Mouse (Mus musculus) midbrain, embryonic 14.5 days (tissue): Measurements from ENCODE around the gene Gm20696. TPM values are rescaled to one million over a fixed set of nuclear protein-coding genes. Genes with fewer than 3 reads are reported as not detected.

ENCODE experiments used
- ATAC-seq: fragments of 200-750 bp; cut with Nextera tagmentation; 2 replicates; pipeline ENCODE4 v1.8.0; 2017; ENCODE audit warnings: moderate number of reproducible peaks, moderate library complexity; ENCODE audit not compliant: low FRiP score, low TSS enrichment
- DNase-seq: peaks from one replicate; pipeline ENCODE4 v3.0.0-alpha.2; 2015
- H3K27ac ChIP-seq: fragments of 300-500 bp; sonication (generic); replicated peaks from 2 replicates; pipeline ENCODE4 v1.5.1; 2014; ENCODE audit warnings: mild to moderate bottlenecking, low read depth, low read length, moderate library complexity
- H3K27me3 ChIP-seq: fragments of 300-500 bp; sonication (generic); 2 replicates; pipeline ENCODE4 v1.6.1; 2014; ENCODE audit warnings: low read length, control low read depth, mixed read lengths; ENCODE audit not compliant: control insufficient read depth, insufficient read depth
- H3K36me3 ChIP-seq: fragments of 300-500 bp; sonication (generic); 2 replicates; pipeline ENCODE4 v1.6.1; 2014; ENCODE audit warnings: low read length, control low read depth; ENCODE audit not compliant: control insufficient read depth, insufficient read depth
- H3K4me1 ChIP-seq: fragments of 300-500 bp; sonication (generic); 2 replicates; pipeline ENCODE4 v1.6.1; 2014; ENCODE audit warnings: mild to moderate bottlenecking, antibody characterized with exemption, low read length, control low read depth; ENCODE audit not compliant: control insufficient read depth, insufficient read depth
- H3K4me2 ChIP-seq: fragments of 300-500 bp; sonication (generic); 2 replicates; pipeline ENCODE4 v1.6.1; 2014; ENCODE audit warnings: mild to moderate bottlenecking, low read length, moderate library complexity
- H3K4me3 ChIP-seq: fragments of 300-500 bp; sonication (generic); replicated peaks from 2 replicates; pipeline ENCODE4 v1.5.1; 2014; ENCODE audit warnings: low read depth, low read length
- H3K9ac ChIP-seq: fragments of 300-500 bp; sonication (generic); replicated peaks from 2 replicates; pipeline ENCODE4 v1.6.1; 2014; ENCODE audit warnings: mild to moderate bottlenecking, low read length, moderate library complexity
- H3K9me3 ChIP-seq: fragments of 300-500 bp; sonication (generic); 2 replicates; pipeline ENCODE4 v1.6.1; 2016; ENCODE audit warnings: low read length, control low read depth, mixed read lengths; ENCODE audit not compliant: control insufficient read depth
- WGBS: fragments of 180-500 bp; shearing (Covaris S2); extraction: QIAGEN DNeasy Blood & Tissue Kit; methylation state at CpG from one replicate; pipeline ENCODE4 v1.1.7; 2014; 5-methylcytosine and 5-hydroxymethylcytosine counted together
- polyA plus RNA-seq: library from polyadenylated mRNA; unstranded; fragments of >200 nt; fragmentation: Nextera tagmentation; extraction: Ambion mirVana; gene quantifications from 2 replicates; pipeline ENCODE4 v1.2.1, GENCODE M21; 2014

Gene Gm20696
- polyA plus RNA-seq, 1 experiment from 2014 or later: 4.0 TPM

GRCm38 (mm10) chr6:99636121-99636520, 30.5 kb downstream of the Gm20696 start:
- Histone ChIP-seq H3K4me1 (peaks cover 7% of the 10 kb centered on the region; the same call in 1 of the 2 replicates), H3K36me3 (peaks cover 13% of the 10 kb centered on the region; the same call in 1 of the 2 replicates), H3K9ac (no peak overlapping the region), H3K4me2 (no peak overlapping the region), H3K27ac (no peak overlapping the region), H3K27me3 (no peaks in the 10 kb centered on the region), H3K9me3 (no peaks in the 10 kb centered on the region), H3K4me3 (no peak overlapping the region)
- WGBS: 52% methylated on average over 9 of the region's 9 CpGs
- no peak for ATAC-seq
- DNase-seq: no peak

DNA sequence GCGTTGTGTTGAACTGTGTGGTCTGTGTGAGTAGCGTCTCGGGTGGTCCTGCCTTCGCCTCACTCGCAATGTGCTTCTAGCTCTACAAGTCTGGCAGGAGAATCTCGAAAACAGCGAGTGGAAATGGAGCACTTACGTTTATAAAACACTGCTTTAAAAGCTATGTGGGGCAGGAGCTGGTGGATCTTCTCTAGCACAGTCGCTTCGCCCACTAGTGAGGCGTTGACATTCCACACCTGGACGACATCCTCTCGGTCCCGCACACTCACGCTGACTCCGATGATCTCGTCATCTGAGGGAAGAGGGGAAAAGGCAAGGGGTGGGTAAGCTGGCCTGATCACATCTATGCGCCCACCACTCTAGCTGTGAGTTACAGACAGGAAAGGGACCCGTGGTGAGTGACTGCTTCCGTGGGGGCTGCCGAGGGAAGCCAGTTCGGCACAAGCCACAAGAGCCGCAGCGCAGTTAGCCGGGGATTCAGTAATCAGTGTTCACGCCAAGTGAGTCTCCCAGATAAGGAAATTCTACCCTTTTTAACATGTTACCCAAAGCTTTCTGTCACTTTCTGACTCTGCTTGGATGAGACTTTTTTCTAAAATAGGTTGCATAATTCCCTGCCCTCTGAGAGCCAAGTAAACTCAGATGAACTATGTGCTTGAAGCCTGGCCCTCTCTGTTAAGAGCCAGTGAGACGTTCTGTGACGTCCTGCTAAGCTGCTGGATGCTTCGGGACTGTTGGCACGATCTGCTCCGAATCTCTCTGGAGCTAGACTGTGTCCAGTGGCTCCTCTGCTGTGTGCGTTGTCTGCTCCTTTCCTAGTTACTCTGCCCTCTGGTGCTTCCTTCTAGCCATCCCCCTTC, 34.2 kb downstream of the Gm20696 start:
- ATAC-seq: no peak
- Histone ChIP-seq H3K4me3 (no peak overlapping the region), H3K9ac (no peak overlapping the region), H3K4me1 (peaks cover 7% of the 10 kb centered on the region; the same call in 1 of the 2 replicates), H3K27me3 (no peaks in the 10 kb centered on the region), H3K27ac (no peak overlapping the region), H3K9me3 (no peaks in the 10 kb centered on the region), H3K4me2 (no peak overlapping the region), H3K36me3 (peaks cover 15% of the 10 kb centered on the region; the same call in 1 of the 2 replicates)
- no peak for DNase-seq
- WGBS: 87% methylated on average over 32 of the region's 32 CpGs

DNA sequence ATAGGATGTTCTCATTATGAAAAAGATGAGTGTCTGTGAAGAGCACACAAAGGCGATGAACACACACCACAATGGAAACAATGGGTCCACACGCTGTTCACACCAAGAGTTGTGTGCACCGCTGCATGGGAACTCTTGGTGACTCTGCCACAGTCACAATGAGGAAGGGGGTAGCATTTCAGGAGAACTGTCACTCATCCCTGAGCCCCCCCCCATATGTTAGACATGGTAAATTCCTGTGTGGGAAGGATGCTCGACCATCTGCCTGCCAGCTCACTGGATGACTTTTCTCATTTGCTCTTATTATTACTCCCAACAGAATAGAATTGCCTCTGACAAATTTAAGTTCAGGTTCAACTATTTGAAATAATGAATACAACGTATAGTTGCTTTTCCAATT, 35.0 kb downstream of the Gm20696 start:
- no peaks in the 10 kb centered on the region for H3K9me3 ChIP-seq
- H3K4me3 ChIP-seq: no peak overlapping the region
- no peak overlapping the region for H3K27ac ChIP-seq
- DNase-seq (no peak), ATAC-seq (no peak)
- H3K4me1 ChIP-seq: peaks cover 7% of the 10 kb centered on the region; the same call in 1 of the 2 replicates
- H3K27me3 ChIP-seq: no peaks in the 10 kb centered on the region
- no peak overlapping the region for H3K4me2 ChIP-seq
- no peak overlapping the region for H3K9ac ChIP-seq
- H3K36me3 ChIP-seq: peaks cover 15% of the 10 kb centered on the region; the same call in 1 of the 2 replicates
- 76% methylated on average over 5 of the region's 5 CpGs for WGBS

DNA sequence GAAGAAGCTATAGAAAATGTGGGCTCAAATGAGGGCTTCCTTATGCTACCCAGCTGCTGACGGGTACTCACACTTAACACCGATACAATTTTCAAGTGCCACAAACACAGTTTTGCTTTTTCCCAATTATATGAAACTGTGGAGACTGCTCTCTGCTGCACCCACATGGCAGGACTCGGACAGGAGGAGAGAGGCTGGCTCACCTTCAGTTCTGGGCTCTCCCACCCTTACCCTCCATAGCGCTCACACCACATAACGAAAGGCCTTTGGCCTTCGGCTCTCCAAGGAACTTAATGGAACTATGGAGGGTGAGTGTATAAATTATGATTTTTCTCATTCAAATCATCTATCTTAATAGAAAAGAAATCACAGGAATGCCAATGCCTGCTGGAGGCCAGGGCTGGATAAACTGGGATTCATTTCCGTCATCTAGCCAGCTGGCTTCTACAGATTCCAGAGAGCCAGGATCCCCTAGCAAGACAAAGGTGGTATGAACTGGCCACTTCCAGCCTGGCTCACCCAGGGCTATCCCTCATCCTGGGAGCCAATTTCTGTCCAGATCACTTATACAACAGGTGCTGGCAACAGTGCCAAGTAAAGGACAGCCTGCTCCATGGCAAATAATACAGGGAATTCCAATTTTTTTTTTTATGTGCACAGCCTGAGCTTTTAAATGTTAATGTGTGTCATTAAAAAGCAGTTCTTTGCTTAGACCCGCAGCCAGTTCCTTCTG, 36.7 kb downstream of the Gm20696 start:
- Histone ChIP-seq H3K4me2 (no peak overlapping the region), H3K9ac (no peak overlapping the region), H3K9me3 (no peaks in the 10 kb centered on the region), H3K27me3 (no peaks in the 10 kb centered on the region), H3K36me3 (peaks cover 15% of the 10 kb centered on the region; the same call in 1 of the 2 replicates), H3K4me3 (no peak overlapping the region), H3K27ac (no peak overlapping the region), H3K4me1 (peaks cover 4% of the 10 kb centered on the region; the same call in 1 of the 2 replicates)
- DNase-seq (no peak), ATAC-seq (no peak)
- WGBS: 74% methylated on average over 8 of the region's 8 CpGs

DNA sequence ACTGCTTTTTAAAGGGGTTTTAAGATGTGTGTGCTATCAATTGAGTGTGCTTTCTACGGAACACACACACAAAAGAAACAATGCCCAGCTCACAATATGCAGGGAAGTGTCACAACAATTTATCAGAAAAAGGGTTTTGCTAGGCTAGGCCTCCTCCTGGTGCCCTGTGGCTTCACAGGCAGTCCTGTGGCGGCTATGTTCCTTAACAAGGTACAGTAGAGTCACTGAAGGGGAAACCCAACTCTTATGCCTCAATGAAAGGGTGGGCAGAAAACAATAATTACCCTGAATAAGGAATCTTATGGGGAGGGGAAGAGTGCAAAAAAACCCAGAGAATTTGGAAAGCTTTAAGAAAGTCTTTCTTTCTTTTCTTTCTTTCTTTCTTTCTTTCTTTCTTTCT, 40.2 kb downstream of the Gm20696 start:
- Histone ChIP-seq H3K9ac (no peak overlapping the region), H3K36me3 (0 out of 2 replicates have a peak, but pooled peaks cover 6% of the 10 kb centered on the region), H3K4me2 (no peak overlapping the region), H3K4me3 (no peak overlapping the region), H3K27me3 (no peaks in the 10 kb centered on the region), H3K27ac (no peak overlapping the region), H3K9me3 (no peaks in the 10 kb centered on the region), H3K4me1 (peaks cover 4% of the 10 kb centered on the region; the same call in 1 of the 2 replicates)
- 57% methylated on average over 2 of the region's 2 CpGs for WGBS
- DNase-seq: no peak
- no peak for ATAC-seq

GRCm38 (mm10) chr6:99625803-99626202, 40.8 kb downstream of the Gm20696 start:
- H3K36me3 ChIP-seq: 0 out of 2 replicates have a peak, but pooled peaks cover 6% of the 10 kb centered on the region
- no peak overlapping the region for H3K9ac ChIP-seq
- no peaks in the 10 kb centered on the region for H3K9me3 ChIP-seq
- peaks cover 4% of the 10 kb centered on the region; the same call in 1 of the 2 replicates for H3K4me1 ChIP-seq
- ATAC-seq (no peak), DNase-seq (no peak)
- no peak overlapping the region for H3K4me3 ChIP-seq
- no peak overlapping the region for H3K4me2 ChIP-seq
- H3K27ac ChIP-seq: no peak overlapping the region
- H3K27me3 ChIP-seq: no peaks in the 10 kb centered on the region
- 19% methylated on average over 7 of the region's 7 CpGs for WGBS

DNA sequence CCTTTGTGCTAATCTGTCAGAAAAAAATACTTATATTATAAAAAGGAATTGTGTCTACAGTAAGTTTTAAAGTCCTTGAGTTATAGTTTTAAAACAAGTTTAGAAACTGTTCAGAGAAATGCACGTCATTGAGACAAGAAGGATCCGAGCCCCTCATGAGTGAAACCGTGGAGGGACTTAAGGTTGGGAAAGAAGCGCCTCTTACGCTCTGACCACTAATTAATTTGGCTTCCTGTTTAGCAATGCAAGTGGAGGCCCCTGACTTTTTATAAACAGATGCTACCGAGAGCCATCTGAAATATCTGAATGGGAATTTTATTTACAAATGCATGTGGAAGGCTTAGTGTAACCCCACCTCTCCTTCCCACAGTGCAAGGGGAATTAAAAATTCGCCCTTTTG, 41.3 kb downstream of the Gm20696 start:
- no peak for ATAC-seq
- WGBS: 40% methylated on average over 7 of the region's 7 CpGs
- H3K9me3 ChIP-seq: no peaks in the 10 kb centered on the region

DNA sequence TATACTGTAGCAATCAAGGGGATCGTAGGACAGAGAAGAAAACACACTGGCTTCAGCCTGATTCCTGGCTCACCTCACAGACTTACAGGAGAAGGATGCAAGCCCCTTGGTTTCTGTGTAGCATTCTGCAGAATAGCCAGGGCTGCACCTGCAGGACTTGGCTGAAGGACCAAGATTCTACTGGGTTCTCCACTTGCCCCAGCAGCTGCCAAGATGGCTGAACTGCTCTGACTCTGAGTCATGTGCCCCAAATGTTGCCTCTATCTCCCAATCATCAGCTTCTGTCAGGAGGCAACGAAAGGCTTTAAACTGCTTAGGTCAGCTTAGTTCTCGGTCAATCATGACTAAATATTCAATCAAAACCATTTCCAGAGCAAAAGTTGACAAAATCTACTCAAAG, 42.1 kb downstream of the Gm20696 start:
- Histone ChIP-seq H3K4me2 (no peak overlapping the region), H3K36me3 (0 out of 2 replicates have a peak, but pooled peaks cover 6% of the 10 kb centered on the region), H3K9ac (no peak overlapping the region), H3K4me3 (no peak overlapping the region), H3K4me1 (peaks cover 4% of the 10 kb centered on the region; the same call in 1 of the 2 replicates), H3K27me3 (no peaks in the 10 kb centered on the region), H3K27ac (no peak overlapping the region), H3K9me3 (no peaks in the 10 kb centered on the region)
- ATAC-seq: no peak
- WGBS: 78% methylated on average over 3 of the region's 3 CpGs
- no peak for DNase-seq

More for the DNA sequence above, 41.3 kb downstream of the Gm20696 start:
- Histone ChIP-seq H3K9ac (no peak overlapping the region), H3K27ac (no peak overlapping the region), H3K4me1 (peaks cover 4% of the 10 kb centered on the region; the same call in 1 of the 2 replicates), H3K36me3 (0 out of 2 replicates have a peak, but pooled peaks cover 6% of the 10 kb centered on the region), H3K4me2 (no peak overlapping the region), H3K4me3 (no peak overlapping the region), H3K27me3 (no peaks in the 10 kb centered on the region)
- DNase-seq: no peak
